Mouse (Mus musculus): Measurements from ENCODE around the gene Chmp5. TPM values are rescaled to one million over a fixed set of nuclear protein-coding genes. Genes with fewer than 3 reads are reported as not detected.

The Chmp5 gene
- polyA plus RNA-seq, 1 experiment from 2014 or later = 142 TPM

DNA sequence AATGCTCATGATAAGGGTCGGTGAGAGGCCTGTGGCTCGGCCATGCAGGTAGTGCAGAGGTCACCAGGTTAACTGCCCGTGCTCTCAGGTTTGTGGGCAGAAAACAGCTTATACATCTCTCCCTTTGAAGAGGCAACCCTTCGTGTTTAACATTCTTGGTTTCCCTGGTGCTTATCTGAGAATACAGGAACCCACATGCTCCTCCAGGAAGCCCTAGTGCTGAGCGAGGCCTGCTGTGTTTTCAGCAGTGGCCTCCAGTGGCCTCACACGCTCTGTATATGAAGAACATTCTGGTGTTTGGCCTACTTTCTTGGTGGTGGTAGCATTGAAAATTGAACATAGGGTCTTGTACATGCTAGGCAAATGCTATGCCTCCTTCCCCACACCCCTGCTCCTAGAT is 7.7 kb downstream of the Chmp5 start:
- ATAC-seq (replicated peaks; ENCODE audit: insufficient number of reproducible peaks, low FRiP score, low TSS enrichment, low read depth) (no peak), DNase-seq (ENCODE audit: low spot score) (no peak)
- Histone ChIP-seq H3K4me3 (ENCODE audit: low read depth, low read length) (no peak overlapping the region), H3K27ac (replicated peaks; ENCODE audit: low read depth, low read length) (no peak overlapping the region), H3K36me3 (replicated peaks; ENCODE audit: control insufficient read depth, insufficient read depth, low read depth, low read length) (peaks cover 11% of the 10 kb centered on the region), H3K9ac (replicated peaks; ENCODE audit: low read length) (no peak overlapping the region), H3K27me3 (ENCODE audit: control insufficient read depth, insufficient read depth, low read length) (no peaks in the 10 kb centered on the region), H3K4me1 (ENCODE audit: control insufficient read depth, insufficient read depth, low read length) (no peaks in the 10 kb centered on the region), H3K4me2 (ENCODE audit: low read depth, low read length) (no peak overlapping the region), H3K9me3 (replicated peaks; ENCODE audit: control insufficient read depth, low read length) (no peaks in the 10 kb centered on the region)
- WGBS = 82% methylated on average over 6 of the region's 6 CpGs

DNA sequence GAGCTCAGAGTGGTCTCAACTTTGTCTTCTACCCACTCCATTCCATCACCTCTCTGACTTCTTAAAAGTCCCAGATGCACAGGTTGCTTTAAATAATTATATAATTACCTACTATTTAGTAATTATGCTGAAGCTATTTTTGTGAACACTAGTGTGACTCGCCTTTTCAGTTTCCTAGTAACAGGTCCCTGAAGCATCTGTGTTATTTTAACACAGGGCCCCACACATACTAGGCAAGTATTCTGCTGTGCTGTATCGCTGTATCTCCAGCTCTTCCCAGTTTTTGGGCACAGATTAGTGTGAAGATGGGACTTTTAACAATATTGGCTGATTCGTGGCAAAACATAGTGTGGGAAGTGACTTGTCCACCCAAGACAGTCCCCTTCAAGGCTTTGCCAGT is 15.3 kb downstream of the Chmp5 start:
- 71% methylated on average over 3 of the region's 3 CpGs for WGBS
- no peaks in the 10 kb centered on the region for H3K4me1 ChIP-seq (ENCODE audit: control insufficient read depth, insufficient read depth, low read length)
- H3K27ac ChIP-seq (replicated peaks; ENCODE audit: low read depth, low read length) = no peak overlapping the region
- no peaks in the 10 kb centered on the region for H3K9me3 ChIP-seq (replicated peaks; ENCODE audit: control insufficient read depth, low read length)
- no peak overlapping the region for H3K9ac ChIP-seq (replicated peaks; ENCODE audit: low read length)
- DNase-seq (ENCODE audit: low spot score) (no peak), ATAC-seq (replicated peaks; ENCODE audit: insufficient number of reproducible peaks, low FRiP score, low TSS enrichment, low read depth) (no peak)
- peaks cover 5% of the 10 kb centered on the region for H3K36me3 ChIP-seq (replicated peaks; ENCODE audit: control insufficient read depth, insufficient read depth, low read depth, low read length)
- H3K27me3 ChIP-seq (ENCODE audit: control insufficient read depth, insufficient read depth, low read length) = no peaks in the 10 kb centered on the region
- H3K4me2 ChIP-seq (ENCODE audit: low read depth, low read length) = no peak overlapping the region
- no peak overlapping the region for H3K4me3 ChIP-seq (ENCODE audit: low read depth, low read length)

DNA sequence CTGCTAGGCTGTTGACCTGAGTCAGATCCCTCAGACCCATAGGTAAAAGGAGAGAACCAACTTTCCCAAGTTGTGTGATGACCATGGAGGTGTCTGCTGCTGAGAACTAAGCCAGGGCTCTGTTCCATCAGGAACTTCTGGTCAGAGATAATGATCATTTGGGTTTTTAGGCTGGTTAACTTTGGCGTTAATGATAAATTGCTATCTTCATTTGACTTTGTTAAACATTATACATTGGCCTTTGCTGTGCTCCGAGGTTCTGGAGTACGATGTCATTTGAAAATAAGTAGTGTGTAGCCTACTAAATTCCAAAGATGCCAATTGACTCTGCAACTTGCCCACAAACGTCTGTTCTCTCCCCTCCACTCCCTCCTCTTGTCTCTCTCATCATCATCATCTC is 21.0 kb downstream of the Chmp5 start:
- DNase-seq (ENCODE audit: low spot score) (no peak), ATAC-seq (replicated peaks; ENCODE audit: insufficient number of reproducible peaks, low FRiP score, low TSS enrichment, low read depth) (no peak)
- 79% methylated on average over 4 of the region's 4 CpGs for WGBS
- no peaks in the 10 kb centered on the region for H3K4me1 ChIP-seq (ENCODE audit: control insufficient read depth, insufficient read depth, low read length)
- no peak overlapping the region for H3K4me3 ChIP-seq (ENCODE audit: low read depth, low read length)
- no peaks in the 10 kb centered on the region; the same call in 1 of the 2 replicates for H3K36me3 ChIP-seq (replicated peaks; ENCODE audit: control insufficient read depth, insufficient read depth, low read depth, low read length)
- no peak overlapping the region for H3K9ac ChIP-seq (replicated peaks; ENCODE audit: low read length)
- no peaks in the 10 kb centered on the region for H3K9me3 ChIP-seq (replicated peaks; ENCODE audit: control insufficient read depth, low read length)
- no peaks in the 10 kb centered on the region for H3K27me3 ChIP-seq (ENCODE audit: control insufficient read depth, insufficient read depth, low read length)
- no peak overlapping the region for H3K27ac ChIP-seq (replicated peaks; ENCODE audit: low read depth, low read length)
- H3K4me2 ChIP-seq (ENCODE audit: low read depth, low read length) = no peak overlapping the region

DNA sequence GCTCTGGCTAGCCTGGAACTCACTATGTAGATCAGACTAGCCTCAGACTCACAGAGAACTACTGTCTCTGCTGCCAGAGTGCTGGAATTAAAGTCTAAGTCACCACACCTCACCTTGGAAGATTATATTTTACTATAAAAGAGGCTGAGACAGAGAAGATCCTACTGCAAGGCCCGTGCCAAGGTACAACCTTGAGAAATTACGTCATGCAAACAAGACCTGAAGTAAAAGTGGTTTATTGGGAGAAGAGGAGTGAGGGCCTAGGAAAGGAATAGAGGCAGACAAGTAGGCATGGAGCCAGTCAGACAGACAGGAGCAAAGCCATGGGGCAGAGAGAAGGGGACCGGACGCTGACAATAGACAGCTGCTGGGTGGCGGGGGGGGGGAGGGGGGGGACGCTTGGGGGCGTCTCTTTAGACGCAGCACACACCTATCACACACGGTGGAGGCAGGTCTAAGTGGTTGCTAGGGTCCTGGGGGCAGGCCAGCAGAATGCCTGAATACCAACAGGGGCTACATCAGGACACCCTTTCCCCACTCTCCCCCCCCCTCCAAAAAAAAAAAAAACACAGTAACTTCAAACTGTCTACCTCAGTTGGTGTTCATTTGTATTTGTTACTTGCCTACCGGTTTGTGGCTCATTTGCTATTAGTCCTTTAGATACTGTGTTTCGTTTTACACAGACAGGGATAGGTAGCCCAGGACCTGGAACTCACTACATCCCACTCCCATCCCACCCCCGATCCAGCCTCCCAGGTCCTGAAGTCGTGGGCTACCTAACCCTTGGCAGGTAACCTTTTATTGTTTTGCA is 21.8 kb downstream of the Chmp5 start:
- no peaks in the 10 kb centered on the region; the same call in 1 of the 2 replicates for H3K36me3 ChIP-seq (replicated peaks; ENCODE audit: control insufficient read depth, insufficient read depth, low read depth, low read length)
- H3K4me3 ChIP-seq (ENCODE audit: low read depth, low read length) = peak overlapping the region; percentile 99
- H3K9ac ChIP-seq (replicated peaks; ENCODE audit: low read length) = peak overlapping the region; percentile 84
- H3K27ac ChIP-seq (replicated peaks; ENCODE audit: low read depth, low read length) = peak overlapping the region; percentile 73
- DNase-seq (ENCODE audit: low spot score) (no peak), ATAC-seq (replicated peaks; ENCODE audit: insufficient number of reproducible peaks, low FRiP score, low TSS enrichment, low read depth) (peak; percentile 45; the same call in 1 of the 2 replicates)
- H3K4me2 ChIP-seq (ENCODE audit: low read depth, low read length) = peak overlapping the region; percentile 68
- H3K9me3 ChIP-seq (replicated peaks; ENCODE audit: control insufficient read depth, low read length) = no peaks in the 10 kb centered on the region
- no peaks in the 10 kb centered on the region for H3K4me1 ChIP-seq (ENCODE audit: control insufficient read depth, insufficient read depth, low read length)
- no peaks in the 10 kb centered on the region for H3K27me3 ChIP-seq (ENCODE audit: control insufficient read depth, insufficient read depth, low read length)
- WGBS = 15% methylated on average over 12 of the region's 13 CpGs

DNA sequence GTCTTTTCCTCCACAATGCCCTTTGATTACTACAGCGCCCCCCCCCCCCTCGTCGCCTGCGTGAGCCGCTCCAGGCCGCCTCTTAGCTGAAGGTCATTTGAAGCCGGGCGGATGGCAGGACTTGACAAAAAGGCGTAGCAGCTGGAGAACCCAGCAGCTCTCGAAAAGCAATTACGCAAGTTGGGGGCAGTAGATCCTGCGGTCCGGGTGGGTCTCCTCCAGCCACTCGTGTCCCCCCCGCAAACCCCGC is 22.3 kb downstream of the Chmp5 start:
- ATAC-seq (replicated peaks; ENCODE audit: insufficient number of reproducible peaks, low FRiP score, low TSS enrichment, low read depth) (no peak; the same call in 1 of the 2 replicates), DNase-seq (ENCODE audit: low spot score) (no peak)
- Histone ChIP-seq H3K4me2 (ENCODE audit: low read depth, low read length) (peak overlapping the region; percentile 68), H3K27ac (replicated peaks; ENCODE audit: low read depth, low read length) (peak overlapping the region; percentile 73), H3K9ac (replicated peaks; ENCODE audit: low read length) (peak overlapping the region; percentile 84), H3K4me1 (ENCODE audit: control insufficient read depth, insufficient read depth, low read length) (no peaks in the 10 kb centered on the region), H3K9me3 (replicated peaks; ENCODE audit: control insufficient read depth, low read length) (no peaks in the 10 kb centered on the region), H3K4me3 (ENCODE audit: low read depth, low read length) (peak overlapping the region; percentile 99), H3K27me3 (ENCODE audit: control insufficient read depth, insufficient read depth, low read length) (no peaks in the 10 kb centered on the region), H3K36me3 (replicated peaks; ENCODE audit: control insufficient read depth, insufficient read depth, low read depth, low read length) (no peaks in the 10 kb centered on the region)
- WGBS = 1% methylated on average over 16 of the region's 16 CpGs

DNA sequence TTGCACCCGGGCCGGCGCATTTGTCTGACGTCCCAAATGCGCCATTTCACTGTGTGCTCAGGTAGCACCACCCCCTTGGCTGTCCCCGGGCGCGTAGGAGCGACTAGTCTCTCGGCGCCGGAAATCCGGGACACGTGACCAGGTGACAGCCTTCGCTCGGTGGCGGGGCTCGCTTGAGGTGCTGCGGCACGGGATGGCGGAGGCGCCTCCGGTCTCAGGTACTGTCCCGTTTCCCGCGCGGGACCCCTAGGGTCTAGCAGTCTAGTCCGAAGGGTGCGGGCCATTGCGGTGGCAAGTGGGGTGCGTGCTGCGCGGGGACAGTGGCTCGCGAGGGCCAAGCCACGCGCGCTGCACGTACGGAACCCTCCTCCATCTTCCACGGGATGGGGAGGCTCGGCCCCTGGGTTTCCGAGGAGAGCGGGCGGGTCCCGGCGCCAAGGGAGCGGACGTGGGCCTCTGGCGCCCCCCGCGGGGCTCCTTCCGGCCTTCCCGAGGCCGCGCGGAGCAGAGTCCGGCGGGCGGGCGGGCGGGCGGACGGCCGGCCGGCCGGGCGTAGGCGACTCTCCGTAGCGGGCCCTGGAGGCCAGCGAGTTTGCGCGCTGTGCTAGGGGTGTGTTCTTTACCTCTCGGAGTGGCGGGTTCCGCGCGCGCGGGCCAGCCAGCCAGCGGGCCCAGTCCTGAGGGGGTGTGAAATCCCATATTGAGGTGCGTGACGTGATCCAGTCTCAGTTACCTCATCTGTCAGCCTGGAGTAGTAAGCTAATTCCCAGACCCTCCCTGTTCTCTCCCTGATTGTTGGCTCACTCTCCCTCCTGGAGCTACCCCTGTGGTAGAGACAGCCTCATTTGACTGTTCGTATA is 22.9 kb downstream of the Chmp5 start, which contains the start of gene Nfx1:
Gene Nfx1 (plus strand): TSS at position 65 of the 860 bp plus-strand sequence.
- peak within 1 kb of the TSS; percentile 99 for H3K4me3 ChIP-seq (ENCODE audit: low read depth, low read length)
- no peaks in the 10 kb centered on the region for H3K9me3 ChIP-seq (replicated peaks; ENCODE audit: control insufficient read depth, low read length)
- under 1% methylated on average over 77 of the region's 85 CpGs for WGBS
- H3K27me3 ChIP-seq (ENCODE audit: control insufficient read depth, insufficient read depth, low read length) = no peaks in the 10 kb centered on the region
- ATAC-seq (replicated peaks; ENCODE audit: insufficient number of reproducible peaks, low FRiP score, low TSS enrichment, low read depth) (peak; percentile 90), DNase-seq (ENCODE audit: low spot score) (peak; percentile 98)
- no peaks in the 10 kb centered on the region for H3K4me1 ChIP-seq (ENCODE audit: control insufficient read depth, insufficient read depth, low read length)
- peak within 1 kb of the TSS; percentile 68 for H3K4me2 ChIP-seq (ENCODE audit: low read depth, low read length)
- no peaks in the 10 kb centered on the region for H3K36me3 ChIP-seq (replicated peaks; ENCODE audit: control insufficient read depth, insufficient read depth, low read depth, low read length)
- peak within 1 kb of the TSS; percentile 84 for H3K9ac ChIP-seq (replicated peaks; ENCODE audit: low read length)
- peak within 1 kb of the TSS; percentile 88 for H3K27ac ChIP-seq (replicated peaks; ENCODE audit: low read depth, low read length)

DNA sequence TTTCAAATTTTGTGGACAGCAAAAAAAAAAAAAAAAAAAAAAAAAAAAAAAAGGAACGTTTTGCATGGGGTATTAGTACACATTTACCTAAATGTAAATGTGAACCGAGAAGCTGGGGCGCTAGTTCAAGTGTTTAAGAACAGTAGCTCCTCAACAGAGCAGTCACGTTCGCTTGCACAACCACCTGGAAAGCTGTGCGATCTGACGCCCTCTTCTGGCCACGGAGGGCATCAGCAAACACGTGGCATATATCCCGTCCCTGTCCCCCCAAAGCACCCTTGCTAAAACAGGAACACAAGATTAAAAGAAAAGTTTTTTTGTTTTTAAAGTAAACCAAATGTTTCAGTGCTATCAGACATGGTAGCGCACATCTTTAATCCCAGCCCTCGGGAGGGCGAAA is 23.5 kb downstream of the Chmp5 start:
- peak overlapping the region; percentile 68 for H3K4me2 ChIP-seq (ENCODE audit: low read depth, low read length)
- peak overlapping the region; percentile 99 for H3K4me3 ChIP-seq (ENCODE audit: low read depth, low read length)
- no peaks in the 10 kb centered on the region for H3K9me3 ChIP-seq (replicated peaks; ENCODE audit: control insufficient read depth, low read length)
- peaks cover 3% of the 10 kb centered on the region; the same call in 1 of the 2 replicates for H3K36me3 ChIP-seq (replicated peaks; ENCODE audit: control insufficient read depth, insufficient read depth, low read depth, low read length)
- no peaks in the 10 kb centered on the region for H3K4me1 ChIP-seq (ENCODE audit: control insufficient read depth, insufficient read depth, low read length)
- no peak for ATAC-seq (replicated peaks; ENCODE audit: insufficient number of reproducible peaks, low FRiP score, low TSS enrichment, low read depth)
- 22% methylated on average over 13 of the region's 13 CpGs for WGBS
- no peak overlapping the region for H3K27ac ChIP-seq (replicated peaks; ENCODE audit: low read depth, low read length)
- DNase-seq (ENCODE audit: low spot score) = peak; percentile 40
- H3K27me3 ChIP-seq (ENCODE audit: control insufficient read depth, insufficient read depth, low read length) = no peaks in the 10 kb centered on the region
- H3K9ac ChIP-seq (replicated peaks; ENCODE audit: low read length) = peak overlapping the region; percentile 84

DNA sequence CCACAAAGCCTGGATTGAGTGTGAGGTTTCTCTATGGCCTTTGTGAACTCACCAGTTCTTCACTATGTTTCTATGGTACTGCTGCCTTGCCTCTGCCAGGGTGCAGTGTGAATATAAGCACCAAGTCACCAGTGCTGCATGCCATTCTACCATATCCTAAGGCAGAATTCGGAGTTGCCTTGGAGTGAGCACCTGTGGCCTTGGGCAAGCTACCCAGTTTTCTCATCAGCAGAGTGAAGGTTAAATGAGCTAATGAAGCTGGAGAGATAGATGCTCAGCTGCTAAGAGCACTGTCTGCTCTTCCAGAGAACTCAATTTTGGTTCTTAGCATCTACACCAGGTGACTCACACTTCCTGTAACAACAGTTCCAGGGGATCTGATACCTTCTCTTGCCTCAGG is 25.8 kb downstream of the Chmp5 start:
- DNase-seq (ENCODE audit: low spot score) = no peak
- 98% methylated on average over 1 of the region's 1 CpGs for WGBS
- no peak overlapping the region for H3K9ac ChIP-seq (replicated peaks; ENCODE audit: low read length)
- no peak overlapping the region for H3K27ac ChIP-seq (replicated peaks; ENCODE audit: low read depth, low read length)
- H3K4me1 ChIP-seq (ENCODE audit: control insufficient read depth, insufficient read depth, low read length) = no peaks in the 10 kb centered on the region
- H3K9me3 ChIP-seq (replicated peaks; ENCODE audit: control insufficient read depth, low read length) = no peaks in the 10 kb centered on the region
- ATAC-seq (replicated peaks; ENCODE audit: insufficient number of reproducible peaks, low FRiP score, low TSS enrichment, low read depth) = no peak
- H3K36me3 ChIP-seq (replicated peaks; ENCODE audit: control insufficient read depth, insufficient read depth, low read depth, low read length) = peaks cover 5% of the 10 kb centered on the region; the same call in 1 of the 2 replicates
- no peak overlapping the region for H3K4me3 ChIP-seq (ENCODE audit: low read depth, low read length)
- H3K27me3 ChIP-seq (ENCODE audit: control insufficient read depth, insufficient read depth, low read length) = no peaks in the 10 kb centered on the region
- H3K4me2 ChIP-seq (ENCODE audit: low read depth, low read length) = no peak overlapping the region

All from embryonic facial prominence, embryonic 11.5 days (tissue).